Mouse (Mus musculus) kidney, embryonic 15.5 days (tissue): ENCODE results near the gene Sipa1l3. TPM values are rescaled to one million over a fixed set of nuclear protein-coding genes. Genes with fewer than 3 reads are reported as not detected.

Source experiments
- ATAC-seq: fragments of 200-750 bp; cut with Nextera tagmentation; replicated peaks from 2 replicates; pipeline ENCODE4 v1.8.0; 2017; ENCODE audit warnings: moderate TSS enrichment; ENCODE audit not compliant: low FRiP score
- H3K27ac ChIP-seq: fragments of 300-500 bp; sonication (generic); 2 replicates; pipeline ENCODE4 v1.5.1; 2015; ENCODE audit warnings: mild to moderate bottlenecking, inconsistent platforms
- H3K27me3 ChIP-seq: fragments of 300-500 bp; sonication (generic); 2 replicates; pipeline ENCODE4 v1.6.1; 2015; ENCODE audit warnings: inconsistent platforms
- H3K36me3 ChIP-seq: fragments of 300-500 bp; sonication (generic); 2 replicates; pipeline ENCODE4 v1.6.1; 2015; ENCODE audit warnings: inconsistent platforms
- H3K4me1 ChIP-seq: fragments of 300-500 bp; sonication (generic); 2 replicates; pipeline ENCODE4 v1.6.1; 2015; ENCODE audit warnings: inconsistent platforms
- H3K4me2 ChIP-seq: fragments of 300-500 bp; sonication (generic); 2 replicates; pipeline ENCODE4 v1.6.1; 2015; ENCODE audit warnings: moderate library complexity, mild to moderate bottlenecking, inconsistent platforms
- H3K4me3 ChIP-seq: fragments of 300-500 bp; sonication (generic); replicated peaks from 2 replicates; pipeline ENCODE4 v1.5.1; 2015; ENCODE audit warnings: mild to moderate bottlenecking, inconsistent platforms
- H3K9ac ChIP-seq: fragments of 300-500 bp; sonication (generic); 2 replicates; pipeline ENCODE4 v1.6.1; 2015; ENCODE audit warnings: mild to moderate bottlenecking, inconsistent platforms
- H3K9me3 ChIP-seq: fragments of 300-500 bp; sonication (generic); replicated peaks from 2 replicates; pipeline ENCODE4 v1.6.1; 2016; ENCODE audit warnings: inconsistent platforms
- WGBS: fragments of 180-500 bp; shearing (Covaris S2); methylation state at CpG from one replicate; pipeline ENCODE4 v1.1.7; 2015; ENCODE audit warnings: mixed read lengths; 5-methylcytosine and 5-hydroxymethylcytosine counted together
- polyA plus RNA-seq: library from polyadenylated mRNA; unstranded; fragments of >200 nt; fragmentation: Nextera tagmentation; extraction: Ambion mirVana; gene quantifications from 2 replicates; pipeline ENCODE4 v1.2.1, GENCODE M21; 2015

The Sipa1l3 gene
- polyA plus RNA-seq, 1 experiment from 2014 or later: 14.4 TPM

DNA sequence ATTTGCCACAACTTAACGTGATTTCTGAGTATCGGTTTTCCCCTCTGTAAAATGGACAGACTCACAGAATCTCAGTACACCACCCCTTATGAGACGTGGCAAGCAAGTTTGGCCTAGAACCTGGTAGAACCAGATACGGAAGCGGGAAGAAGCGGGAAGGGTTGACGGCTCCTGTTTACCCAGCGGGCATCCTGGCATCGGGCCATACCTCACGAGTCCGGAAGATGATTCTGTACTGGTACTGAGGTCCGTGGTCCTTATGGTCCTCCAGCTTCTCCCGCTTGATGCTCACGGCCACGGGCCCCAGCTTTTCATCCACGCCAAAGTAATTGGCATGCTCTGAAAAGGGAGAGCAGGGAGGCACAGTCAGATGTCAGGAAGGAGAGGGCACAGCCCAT lies 121.5 kb downstream of the Sipa1l3 start:
- H3K9me3 ChIP-seq: no peaks in the 10 kb centered on the region
- H3K27me3 ChIP-seq: no peaks in the 10 kb centered on the region
- 95% methylated on average over 16 of the region's 16 CpGs for WGBS
- no peak for ATAC-seq
- H3K36me3 ChIP-seq: peaks cover 67% of the 10 kb centered on the region
- no peak overlapping the region for H3K27ac ChIP-seq
- H3K4me1 ChIP-seq: 0 out of 2 replicates have a peak, but pooled peaks cover 4% of the 10 kb centered on the region
- no peak overlapping the region for H3K9ac ChIP-seq
- H3K4me2 ChIP-seq: no peak overlapping the region
- H3K4me3 ChIP-seq: no peak overlapping the region

DNA sequence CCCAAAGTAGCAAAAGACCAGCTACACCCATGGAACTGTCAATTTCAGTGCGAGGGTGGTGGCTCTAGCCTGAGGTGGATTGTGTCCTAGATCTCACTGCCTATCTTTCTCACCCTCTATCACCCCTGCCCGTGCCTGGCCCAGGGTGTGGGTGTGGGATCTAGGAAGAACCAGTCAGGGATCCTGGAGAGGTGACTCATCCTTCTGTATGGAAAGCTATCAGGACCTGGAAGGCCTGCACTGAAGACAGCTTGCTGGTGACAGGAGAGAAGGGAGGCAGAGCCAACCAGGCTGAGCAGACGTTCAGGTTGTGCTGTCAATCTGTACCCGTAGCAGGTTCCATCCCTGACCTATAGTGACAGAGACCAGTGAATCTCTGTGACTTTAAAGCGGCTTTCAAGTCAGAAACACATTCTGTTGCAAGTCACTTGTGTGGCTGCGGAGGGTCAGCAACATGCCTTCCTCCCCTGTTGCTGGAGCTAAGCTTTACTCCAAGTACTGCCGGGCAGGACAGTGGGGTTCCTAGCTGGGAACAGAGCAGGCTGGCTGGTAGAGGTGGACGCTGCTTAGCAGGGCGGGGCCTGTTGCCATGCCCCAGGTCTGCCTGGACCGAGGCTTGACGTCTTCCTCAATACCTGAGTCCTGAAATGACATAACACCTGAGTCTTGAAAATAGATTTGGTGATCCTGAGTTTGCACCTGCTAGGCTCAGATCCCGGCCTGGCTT lies 122.1 kb downstream of the Sipa1l3 start:
- H3K36me3 ChIP-seq: peaks cover 67% of the 10 kb centered on the region
- no peak for ATAC-seq
- WGBS: 88% methylated on average over 12 of the region's 12 CpGs

GRCm38 (mm10) chr7:29395179-29395578 lies 123.3 kb downstream of the Sipa1l3 start:
- Histone ChIP-seq H3K36me3 (peaks cover 60% of the 10 kb centered on the region), H3K9ac (no peak overlapping the region), H3K4me1 (0 out of 2 replicates have a peak, but pooled peaks cover 4% of the 10 kb centered on the region), H3K4me3 (no peak overlapping the region), H3K4me2 (no peak overlapping the region), H3K27ac (no peak overlapping the region), H3K27me3 (no peaks in the 10 kb centered on the region), H3K9me3 (no peaks in the 10 kb centered on the region)
- ATAC-seq: no peak
- WGBS: 87% methylated on average over 4 of the region's 4 CpGs

More for the DNA sequence above, 122.1 kb downstream of the Sipa1l3 start:
- Histone ChIP-seq H3K27me3 (no peaks in the 10 kb centered on the region), H3K4me2 (no peak overlapping the region), H3K4me1 (0 out of 2 replicates have a peak, but pooled peaks cover 4% of the 10 kb centered on the region), H3K9ac (no peak overlapping the region), H3K9me3 (no peaks in the 10 kb centered on the region), H3K4me3 (no peak overlapping the region), H3K27ac (no peak overlapping the region)

DNA sequence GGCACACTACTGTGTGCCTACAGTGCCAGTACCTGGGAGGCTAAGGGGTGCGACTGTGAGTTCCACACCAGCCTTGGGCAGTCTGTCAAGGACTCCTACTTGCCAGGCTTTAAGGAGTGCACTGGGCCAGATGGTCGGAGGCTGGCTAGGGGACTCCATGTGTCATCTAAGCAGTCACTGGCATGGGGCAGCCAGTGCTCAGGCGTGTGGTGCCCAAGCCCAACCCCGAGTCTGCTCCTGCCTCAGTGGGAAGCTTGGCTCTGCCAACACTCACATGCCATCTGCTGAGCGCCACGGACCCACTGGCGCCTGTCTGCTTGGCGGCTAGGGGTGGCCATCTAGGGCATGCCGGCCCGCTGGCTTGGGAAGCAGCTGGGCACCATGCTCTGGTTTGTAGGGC lies 125.1 kb downstream of the Sipa1l3 start:
- Histone ChIP-seq H3K9me3 (no peaks in the 10 kb centered on the region), H3K9ac (no peak overlapping the region), H3K4me3 (no peak overlapping the region), H3K27ac (no peak overlapping the region), H3K27me3 (no peaks in the 10 kb centered on the region), H3K4me1 (0 out of 2 replicates have a peak, but pooled peaks cover 4% of the 10 kb centered on the region), H3K36me3 (peaks cover 41% of the 10 kb centered on the region), H3K4me2 (no peak overlapping the region)
- ATAC-seq: no peak
- 94% methylated on average over 10 of the region's 10 CpGs for WGBS

DNA sequence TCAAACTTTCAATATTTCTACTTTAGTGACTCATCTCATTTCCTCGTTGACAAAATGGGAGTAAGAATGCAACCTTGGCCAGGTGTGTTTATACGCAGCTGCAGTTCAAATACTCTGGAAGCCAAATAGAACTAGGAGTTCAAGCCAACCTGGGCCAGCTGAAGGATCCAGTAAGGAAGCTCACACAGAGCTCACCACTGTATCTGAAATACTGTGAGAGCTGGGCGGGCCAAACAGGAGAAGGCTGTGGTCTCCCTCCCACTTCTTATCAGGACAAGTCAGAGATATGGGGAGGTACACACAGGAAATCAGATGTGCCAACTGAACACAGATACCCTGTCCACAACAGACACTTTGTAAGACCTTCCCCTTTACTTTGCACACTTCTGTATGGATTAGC lies 125.6 kb downstream of the Sipa1l3 start:
- 86% methylated on average over 3 of the region's 3 CpGs for WGBS
- no peaks in the 10 kb centered on the region for H3K27me3 ChIP-seq
- no peak overlapping the region for H3K4me2 ChIP-seq
- 0 out of 2 replicates have a peak, but pooled peaks cover 4% of the 10 kb centered on the region for H3K4me1 ChIP-seq
- no peak for ATAC-seq
- H3K9ac ChIP-seq: no peak overlapping the region
- peaks cover 44% of the 10 kb centered on the region for H3K36me3 ChIP-seq
- H3K4me3 ChIP-seq: no peak overlapping the region
- H3K27ac ChIP-seq: no peak overlapping the region
- H3K9me3 ChIP-seq: no peaks in the 10 kb centered on the region

DNA sequence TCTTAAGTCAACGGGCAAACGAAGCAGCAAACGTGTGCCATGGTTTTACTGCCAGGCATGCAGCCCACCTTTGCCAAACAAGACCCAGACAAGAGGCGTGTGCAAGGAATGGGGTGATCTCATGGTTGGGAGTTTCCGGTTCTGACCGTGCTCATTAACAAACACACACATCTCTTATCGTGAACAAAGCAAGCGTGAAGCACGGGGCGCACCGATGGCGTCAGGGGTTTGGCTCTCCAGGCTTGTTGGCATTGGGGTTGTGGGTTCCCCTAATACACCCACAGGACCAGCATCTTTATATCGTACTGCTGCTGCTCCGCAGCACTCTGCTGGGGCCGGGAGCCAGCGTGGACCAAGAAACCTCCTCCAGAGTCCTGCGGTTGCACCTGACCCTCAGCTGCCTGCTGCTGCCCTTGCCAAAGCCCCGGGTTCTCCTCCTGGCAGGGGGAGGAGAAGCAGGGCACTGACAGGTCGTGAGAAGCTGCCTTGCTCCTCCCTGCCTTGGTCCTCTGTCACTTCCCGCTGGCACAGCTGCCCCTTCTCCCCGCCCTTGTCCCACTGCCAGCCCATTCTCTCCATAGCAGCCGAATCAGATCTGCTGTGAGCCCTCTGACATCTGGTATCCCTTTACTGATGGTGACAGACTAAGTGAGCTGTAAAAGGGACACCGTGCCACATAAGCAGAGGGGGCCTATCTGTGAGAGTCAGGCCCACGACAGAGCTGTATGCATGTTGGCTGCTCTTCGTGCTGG lies 126.5 kb downstream of the Sipa1l3 start:
- no peak overlapping the region for H3K9ac ChIP-seq
- no peaks in the 10 kb centered on the region for H3K9me3 ChIP-seq
- H3K36me3 ChIP-seq: peaks cover 48% of the 10 kb centered on the region
- H3K4me2 ChIP-seq: no peak overlapping the region
- 0 out of 2 replicates have a peak, but pooled peaks cover 4% of the 10 kb centered on the region for H3K4me1 ChIP-seq
- WGBS: 75% methylated on average over 25 of the region's 25 CpGs
- ATAC-seq: no peak
- H3K4me3 ChIP-seq: no peak overlapping the region
- H3K27ac ChIP-seq: no peak overlapping the region
- no peaks in the 10 kb centered on the region for H3K27me3 ChIP-seq

DNA sequence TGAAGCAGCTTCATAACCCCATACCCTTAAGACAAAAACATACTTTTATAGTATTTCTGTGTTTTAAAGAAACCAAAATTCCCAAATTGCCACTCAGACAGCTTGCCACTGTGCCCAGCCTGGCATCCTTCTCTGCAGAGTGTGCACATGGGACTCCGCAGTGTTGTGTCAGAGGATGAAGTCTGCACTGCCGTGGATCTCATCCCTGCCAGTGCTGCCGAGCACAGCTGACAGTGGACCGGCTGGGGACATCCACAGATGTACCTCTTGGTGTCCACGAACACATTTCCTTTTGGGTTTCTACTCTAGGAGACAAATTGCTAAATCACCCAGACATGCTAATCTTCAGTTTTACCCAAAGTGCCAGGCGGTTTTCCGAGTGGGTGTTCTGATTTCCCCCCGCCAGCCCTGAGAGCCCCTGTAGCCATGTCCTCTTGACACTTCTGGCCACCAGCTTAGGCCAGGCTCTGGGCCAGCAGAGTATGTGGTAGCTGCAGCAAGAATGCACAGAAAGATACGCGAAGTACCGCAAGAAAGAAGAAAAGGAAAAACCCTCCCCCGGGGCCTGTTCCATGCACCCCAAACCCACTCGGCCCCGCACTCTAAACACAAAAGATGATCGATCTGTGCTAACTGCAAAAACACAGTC lies 127.2 kb downstream of the Sipa1l3 start:
- no peaks in the 10 kb centered on the region for H3K9me3 ChIP-seq
- 89% methylated on average over 15 of the region's 15 CpGs for WGBS
- no peak overlapping the region for H3K9ac ChIP-seq
- H3K36me3 ChIP-seq: peaks cover 48% of the 10 kb centered on the region
- H3K27ac ChIP-seq: no peak overlapping the region
- 0 out of 2 replicates have a peak, but pooled peaks cover 4% of the 10 kb centered on the region for H3K4me1 ChIP-seq
- no peak for ATAC-seq
- H3K4me3 ChIP-seq: no peak overlapping the region
- H3K4me2 ChIP-seq: no peak overlapping the region
- no peaks in the 10 kb centered on the region for H3K27me3 ChIP-seq

GRCm38 (mm10) chr7:29390234-29390633 lies 128.2 kb downstream of the Sipa1l3 start:
- Histone ChIP-seq H3K4me3 (no peak overlapping the region), H3K27ac (no peak overlapping the region), H3K36me3 (peaks cover 45% of the 10 kb centered on the region), H3K9me3 (no peaks in the 10 kb centered on the region), H3K27me3 (no peaks in the 10 kb centered on the region), H3K9ac (no peak overlapping the region), H3K4me2 (no peak overlapping the region), H3K4me1 (0 out of 2 replicates have a peak, but pooled peaks cover 4% of the 10 kb centered on the region)
- 81% methylated on average over 10 of the region's 10 CpGs for WGBS
- ATAC-seq: no peak

GRCm38 (mm10) chr7:29387524-29388068 lies 130.8 kb downstream of the Sipa1l3 start:
- peaks cover 38% of the 10 kb centered on the region for H3K36me3 ChIP-seq
- no peak overlapping the region for H3K9ac ChIP-seq
- no peak overlapping the region for H3K4me3 ChIP-seq
- 88% methylated on average over 17 of the region's 17 CpGs for WGBS
- ATAC-seq: no peak
- H3K4me1 ChIP-seq: peaks cover 9% of the 10 kb centered on the region; the same call in 1 of the 2 replicates
- no peaks in the 10 kb centered on the region for H3K9me3 ChIP-seq
- no peak overlapping the region for H3K4me2 ChIP-seq
- no peaks in the 10 kb centered on the region for H3K27me3 ChIP-seq
- H3K27ac ChIP-seq: no peak overlapping the region

DNA sequence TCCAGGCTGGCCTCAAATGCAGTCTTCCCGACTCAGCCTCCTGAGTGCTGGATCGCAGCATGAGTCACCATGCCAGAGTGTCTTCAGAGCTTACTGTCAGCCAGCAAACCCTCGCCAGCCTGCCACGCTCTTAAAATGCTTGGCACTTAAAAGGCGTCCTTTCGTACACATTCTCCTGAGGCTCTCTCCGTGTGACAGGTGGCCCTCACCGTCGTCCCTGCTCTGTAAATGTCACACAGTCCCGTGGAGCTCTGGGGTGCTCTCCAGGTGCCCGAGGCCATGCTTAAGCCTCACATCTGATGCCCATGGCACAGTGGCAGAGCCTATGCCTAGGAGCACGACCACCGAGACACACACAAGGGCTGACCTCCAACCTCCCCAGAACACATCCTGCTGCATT lies 132.1 kb downstream of the Sipa1l3 start:
- H3K27ac ChIP-seq: no peak overlapping the region
- ATAC-seq: no peak
- no peak overlapping the region for H3K9ac ChIP-seq
- no peak overlapping the region for H3K4me3 ChIP-seq
- H3K9me3 ChIP-seq: no peaks in the 10 kb centered on the region
- no peaks in the 10 kb centered on the region for H3K27me3 ChIP-seq
- peaks cover 50% of the 10 kb centered on the region for H3K36me3 ChIP-seq
- H3K4me1 ChIP-seq: peaks cover 5% of the 10 kb centered on the region; the same call in 1 of the 2 replicates
- WGBS: 90% methylated on average over 13 of the region's 13 CpGs
- no peak overlapping the region for H3K4me2 ChIP-seq

- WGBS: 93% methylated on average over 10 of the region's 10 CpGs
Measured at GRCm38 (mm10) chr7:29385791-29386190, 132.7 kb downstream of the Sipa1l3 start.

More at GRCm38 (mm10) chr7:29385791-29386190, 132.7 kb downstream of the Sipa1l3 start:
- Histone ChIP-seq H3K4me3 (no peak overlapping the region), H3K36me3 (peaks cover 55% of the 10 kb centered on the region), H3K4me1 (peaks cover 5% of the 10 kb centered on the region; the same call in 1 of the 2 replicates), H3K4me2 (no peak overlapping the region), H3K9me3 (no peaks in the 10 kb centered on the region), H3K27me3 (no peaks in the 10 kb centered on the region), H3K27ac (no peak overlapping the region), H3K9ac (no peak overlapping the region)
- ATAC-seq: no peak
